Mouse (Mus musculus) small intestine, adult 2 months (tissue): ENCODE data around the gene Cox16.
"Not testable (repeated sequence)": the region's sequence is repeated elsewhere in the genome, so short reads cannot be mapped to it uniquely, and the experiment has no call there.

ENCODE experiments used
- CTCF ChIP-seq: fragments of 200-500 bp; IDR thresholded peaks from 2 replicates; pipeline ENCODE4 v1.5.1; 2012; ENCODE audit warnings: low read depth, mild to moderate bottlenecking, control low read depth, inconsistent platforms, low read length, moderate library complexity, mixed read lengths; ENCODE audit not compliant: insufficient replicate concordance, insufficient read length; ENCODE audit errors: extremely low read depth
- POLR2A ChIP-seq: fragments of 200-500 bp; IDR thresholded peaks from 2 replicates; pipeline ENCODE4 v1.6.1; 2012; ENCODE audit warnings: low read depth, mild to moderate bottlenecking, control low read depth, inconsistent platforms, low read length, moderate library complexity

- TF ChIP-seq CTCF, POLR2A: not testable (repeated sequence)
Observed at GRCm38 (mm10) chr12:81438985-81439384, 45.9 kb downstream of the Cox16 start.
